Mouse (Mus musculus) megakaryocyte-erythroid progenitor cell, adult 5-6 weeks (primary cell): ENCODE results near the gene Gm12184. TPM values are rescaled to one million over a fixed set of nuclear protein-coding genes. Genes with fewer than 3 reads are reported as not detected.
"Not testable (repeated sequence)": the region's sequence is repeated elsewhere in the genome, so short reads cannot be mapped to it uniquely, and the experiment has no call there.

Experiments used
- ATAC-seq: replicated peaks from 2 replicates; pipeline ENCODE4 v1.8.0; 2016; ENCODE audit warnings: mild to moderate bottlenecking, inconsistent platforms; ENCODE audit not compliant: severe bottlenecking, poor library complexity, low FRiP score, low TSS enrichment
- total RNA-seq, 2 experiments: library from RNA; stranded (forward) in 1 of 2; stranded (reverse) in 1 of 2; fragments of 200-1000, 215-1000 nt in 1 of 2; fragments of >200 nt in 1 of 2; fragmentation: Nextera tagmentation in 1 of 2; gene quantifications; 2 replicates each; pipeline ENCODE4 v1.2.3; 2014 to 2017

Gm12184 gene
- total RNA-seq, 2 experiments from 2014 or later = 6.7 to 10.6 TPM

- ATAC-seq = no peak
These were observed 18.7 kb downstream of the Gm12184 start for GRCm38 (mm10) chr11:48807563-48808303.

- ATAC-seq = peak; percentile 38
These were observed 19.4 kb downstream of the Gm12184 start for GRCm38 (mm10) chr11:48806856-48807562.

- no peak for ATAC-seq
These were observed 21.5 kb downstream of the Gm12184 start for GRCm38 (mm10) chr11:48804922-48805321.

- no peak for ATAC-seq
These were observed 22.5 kb downstream of the Gm12184 start for GRCm38 (mm10) chr11:48803988-48804387.

GRCm38 (mm10) chr11:48801831-48802772 lies 24.4 kb downstream of the Gm12184 start:
- no peak for ATAC-seq

GRCm38 (mm10) chr11:48799921-48800701 lies 26.3 kb downstream of the Gm12184 start, which contains the start of gene Rack1:
Gene Rack1, plus strand, starts transcription at chr11:48800332.
- peak; percentile 86 for ATAC-seq

- no peak for ATAC-seq
These were observed 27.2 kb downstream of the Gm12184 start for GRCm38 (mm10) chr11:48798984-48799920.

- peak; percentile 29 for ATAC-seq
These were observed 28.1 kb downstream of the Gm12184 start for GRCm38 (mm10) chr11:48798308-48798707.

GRCm38 (mm10) chr11:48797287-48797686 lies 29.2 kb downstream of the Gm12184 start:
- no peak for ATAC-seq

GRCm38 (mm10) chr11:48796290-48796689 lies 30.2 kb downstream of the Gm12184 start:
- no peak for ATAC-seq

GRCm38 (mm10) chr11:48795221-48795620 lies 31.2 kb downstream of the Gm12184 start:
- no peak for ATAC-seq

- ATAC-seq = no peak
These were observed 33.3 kb downstream of the Gm12184 start for GRCm38 (mm10) chr11:48793184-48793583.

GRCm38 (mm10) chr11:48791894-48792293 lies 34.6 kb downstream of the Gm12184 start:
- ATAC-seq = not testable (repeated sequence)

GRCm38 (mm10) chr11:48790946-48791345 lies 35.5 kb downstream of the Gm12184 start:
- ATAC-seq = no peak

GRCm38 (mm10) chr11:48789973-48790823 lies 36.3 kb downstream of the Gm12184 start:
- ATAC-seq = peak; percentile 86

- no peak for ATAC-seq
These were observed 37.2 kb downstream of the Gm12184 start for GRCm38 (mm10) chr11:48789215-48789614.
